Mouse (Mus musculus): ENCODE results near the gene Zfp74. TPM values are rescaled to one million over a fixed set of nuclear protein-coding genes. Genes with fewer than 3 reads are reported as not detected.
"Not testable (repeated sequence)": the region's sequence is repeated elsewhere in the genome, so short reads cannot be mapped to it uniquely, and the experiment has no call there.

Zfp74 gene
- polyA plus RNA-seq, 1 experiment from 2014 or later = 9.2 TPM

- Histone ChIP-seq H3K9me3 (replicated peaks; ENCODE audit: control insufficient read depth, low read length) (no peaks in the 10 kb centered on the region), H3K4me1 (ENCODE audit: control insufficient read depth, insufficient read depth, low read length) (peaks cover 10% of the 10 kb centered on the region; the same call in 1 of the 2 replicates), H3K9ac (ENCODE audit: low read length) (peak within 1 kb of the TSS; percentile 84), H3K4me2 (ENCODE audit: low read length) (peak within 1 kb of the TSS; percentile 59), H3K27ac (ENCODE audit: low read depth, low read length) (peak within 1 kb of the TSS; percentile 82), H3K4me3 (ENCODE audit: low read depth, low read length) (peak within 1 kb of the TSS; percentile 88), H3K36me3 (ENCODE audit: control insufficient read depth, insufficient read depth, low read length) (peaks cover 25% of the 10 kb centered on the region), H3K27me3 (replicated peaks; ENCODE audit: control insufficient read depth, insufficient read depth, low read length) (no peaks in the 10 kb centered on the region)
- DNase-seq (ENCODE audit: low spot score) (peak; percentile 93), ATAC-seq (peak; percentile 96)
- under 1% methylated on average over 57 of the region's 62 CpGs for WGBS
Measured at GRCm38 (mm10) chr7:29983690-29984380, 29.9 kb upstream of the Zfp74 start, which contains the start of gene Zfp568. Gene Zfp568 (plus strand): TSS chr7:29983955.

DNA sequence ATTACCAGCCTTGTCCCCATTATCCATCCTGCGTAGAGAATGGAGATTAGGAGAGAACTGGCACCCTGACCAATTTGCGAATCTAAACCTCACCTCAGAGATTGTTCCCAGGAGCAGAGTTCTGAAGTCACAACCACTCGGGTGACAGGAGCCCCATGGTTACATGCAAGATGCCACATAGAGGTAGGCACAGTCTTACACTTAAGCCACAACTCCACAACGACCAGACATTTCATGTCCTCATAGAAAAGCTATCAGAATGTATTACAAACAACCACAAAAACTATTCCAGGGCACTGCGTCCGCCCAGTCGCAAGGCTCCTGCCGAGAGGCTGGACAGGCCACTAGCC, 29.4 kb upstream of the Zfp74 start:
- Histone ChIP-seq H3K4me1 (ENCODE audit: control insufficient read depth, insufficient read depth, low read length) (peaks cover 10% of the 10 kb centered on the region; the same call in 1 of the 2 replicates), H3K4me3 (ENCODE audit: low read depth, low read length) (peak overlapping the region; percentile 88), H3K4me2 (ENCODE audit: low read length) (peak overlapping the region; percentile 59), H3K9me3 (replicated peaks; ENCODE audit: control insufficient read depth, low read length) (no peaks in the 10 kb centered on the region), H3K27ac (ENCODE audit: low read depth, low read length) (peak overlapping the region; percentile 82), H3K27me3 (replicated peaks; ENCODE audit: control insufficient read depth, insufficient read depth, low read length) (no peaks in the 10 kb centered on the region), H3K36me3 (ENCODE audit: control insufficient read depth, insufficient read depth, low read length) (peaks cover 22% of the 10 kb centered on the region), H3K9ac (ENCODE audit: low read length) (peak overlapping the region; percentile 84)
- DNase-seq (ENCODE audit: low spot score) (no peak), ATAC-seq (no peak; the same call in 1 of the 2 replicates)
- 1% methylated on average over 8 of the region's 8 CpGs for WGBS

DNA sequence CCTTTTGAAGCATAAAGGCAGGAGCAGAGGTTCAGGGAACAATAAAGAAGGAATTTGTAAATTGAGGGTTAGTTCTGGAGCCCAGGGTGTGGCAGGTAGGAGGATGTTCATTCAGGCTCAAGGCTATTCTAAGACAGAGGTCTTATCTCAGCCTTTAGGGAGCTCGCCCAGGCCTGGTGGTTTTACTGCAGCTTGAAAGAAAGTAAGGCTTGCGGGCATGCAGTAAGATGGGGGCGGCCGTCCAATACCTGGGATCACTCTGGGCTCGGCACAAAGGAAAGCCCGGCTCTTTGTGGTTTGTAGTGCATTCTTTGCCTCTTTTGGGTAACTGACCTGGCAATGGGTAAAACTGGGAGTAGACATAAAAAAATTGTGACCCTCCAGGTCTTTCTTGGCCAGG, 29.0 kb upstream of the Zfp74 start:
- Histone ChIP-seq H3K4me3 (ENCODE audit: low read depth, low read length) (peak overlapping the region; percentile 88), H3K4me1 (ENCODE audit: control insufficient read depth, insufficient read depth, low read length) (peaks cover 10% of the 10 kb centered on the region; the same call in 1 of the 2 replicates), H3K36me3 (ENCODE audit: control insufficient read depth, insufficient read depth, low read length) (peaks cover 19% of the 10 kb centered on the region), H3K9ac (ENCODE audit: low read length) (peak overlapping the region; percentile 84; the same call in 1 of the 2 replicates), H3K27ac (ENCODE audit: low read depth, low read length) (peak overlapping the region; percentile 82), H3K9me3 (replicated peaks; ENCODE audit: control insufficient read depth, low read length) (no peaks in the 10 kb centered on the region), H3K27me3 (replicated peaks; ENCODE audit: control insufficient read depth, insufficient read depth, low read length) (no peaks in the 10 kb centered on the region), H3K4me2 (ENCODE audit: low read length) (peak overlapping the region; percentile 59)
- ATAC-seq (no peak), DNase-seq (ENCODE audit: low spot score) (peak; percentile 10)
- WGBS = 26% methylated on average over 6 of the region's 6 CpGs

- H3K9ac ChIP-seq (ENCODE audit: low read length) = no peak overlapping the region; the same call in 1 of the 2 replicates
- H3K4me1 ChIP-seq (ENCODE audit: control insufficient read depth, insufficient read depth, low read length) = peaks cover 10% of the 10 kb centered on the region; the same call in 1 of the 2 replicates
- peak overlapping the region; percentile 59 for H3K4me2 ChIP-seq (ENCODE audit: low read length)
- WGBS = 73% methylated on average over 4 of the region's 4 CpGs
- H3K27ac ChIP-seq (ENCODE audit: low read depth, low read length) = no peak overlapping the region
- ATAC-seq = no peak
- no peaks in the 10 kb centered on the region for H3K9me3 ChIP-seq (replicated peaks; ENCODE audit: control insufficient read depth, low read length)
- peaks cover 14% of the 10 kb centered on the region for H3K36me3 ChIP-seq (ENCODE audit: control insufficient read depth, insufficient read depth, low read length)
- DNase-seq (ENCODE audit: low spot score) = no peak
- H3K27me3 ChIP-seq (replicated peaks; ENCODE audit: control insufficient read depth, insufficient read depth, low read length) = no peaks in the 10 kb centered on the region
- no peak overlapping the region for H3K4me3 ChIP-seq (ENCODE audit: low read depth, low read length)
Measured at GRCm38 (mm10) chr7:29982341-29982740, 28.5 kb upstream of the Zfp74 start.

- DNase-seq (ENCODE audit: low spot score) (no peak), ATAC-seq (no peak)
- Histone ChIP-seq H3K4me3 (ENCODE audit: low read depth, low read length) (no peak overlapping the region), H3K27ac (ENCODE audit: low read depth, low read length) (no peak overlapping the region), H3K4me1 (ENCODE audit: control insufficient read depth, insufficient read depth, low read length) (peaks cover 10% of the 10 kb centered on the region; the same call in 1 of the 2 replicates), H3K36me3 (ENCODE audit: control insufficient read depth, insufficient read depth, low read length) (peaks cover 9% of the 10 kb centered on the region), H3K9ac (ENCODE audit: low read length) (no peak overlapping the region), H3K9me3 (replicated peaks; ENCODE audit: control insufficient read depth, low read length) (no peaks in the 10 kb centered on the region), H3K27me3 (replicated peaks; ENCODE audit: control insufficient read depth, insufficient read depth, low read length) (no peaks in the 10 kb centered on the region), H3K4me2 (ENCODE audit: low read length) (no peak overlapping the region)
- WGBS = 97% methylated on average over 3 of the region's 3 CpGs
Measured at GRCm38 (mm10) chr7:29981860-29982259, 28.0 kb upstream of the Zfp74 start.

- no peak overlapping the region for H3K9ac ChIP-seq (ENCODE audit: low read length)
- H3K36me3 ChIP-seq (ENCODE audit: control insufficient read depth, insufficient read depth, low read length) = peaks cover 7% of the 10 kb centered on the region
- 58% methylated on average over 5 of the region's 5 CpGs for WGBS
- H3K4me2 ChIP-seq (ENCODE audit: low read length) = no peak overlapping the region
- ATAC-seq (no peak), DNase-seq (ENCODE audit: low spot score) (no peak)
- H3K9me3 ChIP-seq (replicated peaks; ENCODE audit: control insufficient read depth, low read length) = no peaks in the 10 kb centered on the region
- H3K27ac ChIP-seq (ENCODE audit: low read depth, low read length) = no peak overlapping the region
- no peaks in the 10 kb centered on the region for H3K27me3 ChIP-seq (replicated peaks; ENCODE audit: control insufficient read depth, insufficient read depth, low read length)
- H3K4me3 ChIP-seq (ENCODE audit: low read depth, low read length) = no peak overlapping the region
- H3K4me1 ChIP-seq (ENCODE audit: control insufficient read depth, insufficient read depth, low read length) = peaks cover 10% of the 10 kb centered on the region; the same call in 1 of the 2 replicates
Measured at GRCm38 (mm10) chr7:29981455-29981854, 27.6 kb upstream of the Zfp74 start.

GRCm38 (mm10) chr7:29980761-29981160, 26.9 kb upstream of the Zfp74 start:
- 89% methylated on average over 1 of the region's 1 CpGs for WGBS
- peaks cover 10% of the 10 kb centered on the region; the same call in 1 of the 2 replicates for H3K4me1 ChIP-seq (ENCODE audit: control insufficient read depth, insufficient read depth, low read length)
- no peak for ATAC-seq

DNA sequence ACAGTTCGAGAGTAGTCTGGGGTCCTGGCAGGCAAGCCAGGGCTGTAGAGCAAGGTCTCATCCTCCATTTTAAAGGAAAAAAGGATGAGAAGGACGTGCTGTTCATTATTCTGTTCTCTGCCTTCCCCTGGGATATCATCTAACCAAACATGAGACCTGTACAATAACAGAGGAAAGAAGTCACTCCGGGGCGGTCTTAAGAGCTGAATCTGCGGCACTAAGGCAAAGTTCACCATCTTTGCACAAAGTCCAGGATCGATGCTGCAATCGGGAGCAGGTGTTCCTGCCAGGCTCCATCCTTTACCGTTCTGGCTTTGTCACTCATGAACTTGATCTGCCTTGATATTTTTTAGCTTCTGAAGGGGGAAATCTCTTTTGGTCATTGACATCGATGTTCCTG, 16.8 kb upstream of the Zfp74 start:
- H3K4me3 ChIP-seq (ENCODE audit: low read depth, low read length) = no peak overlapping the region
- no peak overlapping the region for H3K9ac ChIP-seq (ENCODE audit: low read length)
- H3K4me2 ChIP-seq (ENCODE audit: low read length) = no peak overlapping the region
- no peak for DNase-seq (ENCODE audit: low spot score)
- WGBS = 87% methylated on average over 9 of the region's 9 CpGs
- H3K4me1 ChIP-seq (ENCODE audit: control insufficient read depth, insufficient read depth, low read length) = no peaks in the 10 kb centered on the region
- no peaks in the 10 kb centered on the region for H3K36me3 ChIP-seq (ENCODE audit: control insufficient read depth, insufficient read depth, low read length)
- no peak for ATAC-seq
- H3K27ac ChIP-seq (ENCODE audit: low read depth, low read length) = no peak overlapping the region
- H3K9me3 ChIP-seq (replicated peaks; ENCODE audit: control insufficient read depth, low read length) = no peaks in the 10 kb centered on the region
- H3K27me3 ChIP-seq (replicated peaks; ENCODE audit: control insufficient read depth, insufficient read depth, low read length) = no peaks in the 10 kb centered on the region

More at GRCm38 (mm10) chr7:29980761-29981160, 26.9 kb upstream of the Zfp74 start:
- Histone ChIP-seq H3K4me3 (ENCODE audit: low read depth, low read length) (no peak overlapping the region), H3K36me3 (ENCODE audit: control insufficient read depth, insufficient read depth, low read length) (peaks cover 3% of the 10 kb centered on the region; the same call in 1 of the 2 replicates), H3K27ac (ENCODE audit: low read depth, low read length) (no peak overlapping the region), H3K9me3 (replicated peaks; ENCODE audit: control insufficient read depth, low read length) (no peaks in the 10 kb centered on the region), H3K27me3 (replicated peaks; ENCODE audit: control insufficient read depth, insufficient read depth, low read length) (no peaks in the 10 kb centered on the region), H3K9ac (ENCODE audit: low read length) (no peak overlapping the region), H3K4me2 (ENCODE audit: low read length) (no peak overlapping the region)
- DNase-seq (ENCODE audit: low spot score) = no peak

GRCm38 (mm10) chr7:29965115-29965810, 11.4 kb upstream of the Zfp74 start:
- 49% methylated on average over 34 of the region's 39 CpGs for WGBS

More at GRCm38 (mm10) chr7:29965115-29965810, 11.4 kb upstream of the Zfp74 start:
- H3K27me3 ChIP-seq (replicated peaks; ENCODE audit: control insufficient read depth, insufficient read depth, low read length); H3K27ac ChIP-seq (ENCODE audit: low read depth, low read length); H3K4me3 ChIP-seq (ENCODE audit: low read depth, low read length); H3K4me2 ChIP-seq (ENCODE audit: low read length); H3K9ac ChIP-seq (ENCODE audit: low read length); ATAC-seq; H3K4me1 ChIP-seq (ENCODE audit: control insufficient read depth, insufficient read depth, low read length); H3K36me3 ChIP-seq (ENCODE audit: control insufficient read depth, insufficient read depth, low read length); DNase-seq (ENCODE audit: low spot score); H3K9me3 ChIP-seq (replicated peaks; ENCODE audit: control insufficient read depth, low read length): not testable (repeated sequence)
